Mouse (Mus musculus) embryonic fibroblast, embryonic 13.5 days (primary cell): ENCODE data around the gene Gpsm3.

Experiments
- CTCF ChIP-seq: IDR thresholded peaks from 2 replicates; pipeline ENCODE4 v1.5.1; 2011; ENCODE audit warnings: mild to moderate bottlenecking, control low read depth, low read length, moderate library complexity, borderline replicate concordance; ENCODE audit not compliant: insufficient read depth
- POLR2A ChIP-seq: IDR thresholded peaks from 2 replicates; pipeline ENCODE4 v1.6.1; 2011; ENCODE audit warnings: low read depth, mild to moderate bottlenecking, control low read depth, low read length, moderate library complexity

GRCm38 (mm10) chr17:34626773-34627092 lies 37.1 kb downstream of the Gpsm3 start:
- no peak for TF ChIP-seq POLR2A
- peak; percentile 43; the same call in 1 of the 2 replicates for TF ChIP-seq CTCF
